Mouse (Mus musculus) small intestine, adult 2 months (tissue): ENCODE measurements around the gene Napepld. TPM values are rescaled to one million over a fixed set of nuclear protein-coding genes. Genes with fewer than 3 reads are reported as not detected.
A peak's percentile ranks its signal among the peaks of the same experiment; 100 is the strongest.

Source experiments
- H3K27ac ChIP-seq: fragments of 200-500 bp; 2 replicates; pipeline ENCODE4 v1.5.1; 2012; ENCODE audit warnings: low read depth, low read length, control low read depth, inconsistent platforms; ENCODE audit not compliant: insufficient read depth
- H3K27me3 ChIP-seq: fragments of 200-500 bp; 2 replicates; pipeline ENCODE4 v1.6.1; 2012; ENCODE audit warnings: mild to moderate bottlenecking, moderate library complexity, low read length, inconsistent platforms; ENCODE audit not compliant: control insufficient read depth, insufficient read depth
- H3K36me3 ChIP-seq: fragments of 200-500 bp; 2 replicates; pipeline ENCODE4 v1.6.1; 2012; ENCODE audit warnings: mild to moderate bottlenecking, low read length, control low read depth, inconsistent platforms; ENCODE audit not compliant: control insufficient read depth, insufficient read depth
- H3K4me1 ChIP-seq: fragments of 200-500 bp; 2 replicates; pipeline ENCODE4 v1.6.1; 2012; ENCODE audit warnings: low read length, inconsistent platforms, mixed read lengths; ENCODE audit not compliant: control insufficient read depth, insufficient read depth, insufficient read length
- H3K4me3 ChIP-seq: fragments of 200-500 bp; 2 replicates; pipeline ENCODE4 v1.5.1; 2012; ENCODE audit warnings: low read depth, mild to moderate bottlenecking, control low read depth, inconsistent platforms, low read length, moderate library complexity
- CTCF ChIP-seq: fragments of 200-500 bp; IDR thresholded peaks from 2 replicates; pipeline ENCODE4 v1.5.1; 2012; ENCODE audit warnings: low read depth, mild to moderate bottlenecking, control low read depth, inconsistent platforms, low read length, moderate library complexity, mixed read lengths; ENCODE audit not compliant: insufficient replicate concordance, insufficient read length; ENCODE audit errors: extremely low read depth
- POLR2A ChIP-seq: fragments of 200-500 bp; IDR thresholded peaks from 2 replicates; pipeline ENCODE4 v1.6.1; 2012; ENCODE audit warnings: low read depth, mild to moderate bottlenecking, control low read depth, inconsistent platforms, low read length, moderate library complexity
- WGBS: fragments of 180-500 bp; shearing (Covaris S2); methylation state at CpG from one replicate; pipeline ENCODE4 v1.1.7; 2018; 5-methylcytosine and 5-hydroxymethylcytosine counted together
- polyA plus RNA-seq: library from polyadenylated mRNA; depleted of rRNA; stranded (reverse); fragments of >200 nt; gene quantifications from 2 replicates; pipeline ENCODE4 v1.2.3, GENCODE M21; 2012

The Napepld gene
- polyA plus RNA-seq, 1 experiment = 0.85 TPM

GRCm38 (mm10) chr5:21680029-21680428 is 21.2 kb downstream of the Napepld start:
- WGBS = 79% methylated on average over 4 of the region's 4 CpGs
- Histone ChIP-seq H3K4me1 (no peaks in the 10 kb centered on the region), H3K4me3 (no peak overlapping the region), H3K27ac (no peak overlapping the region), H3K36me3 (peaks cover 4% of the 10 kb centered on the region; the same call in 1 of the 2 replicates), H3K27me3 (no peaks in the 10 kb centered on the region)
- TF ChIP-seq CTCF = no peak
- no peak for TF ChIP-seq POLR2A

GRCm38 (mm10) chr5:21678363-21678762 is 22.8 kb downstream of the Napepld start:
- Histone ChIP-seq H3K4me1 (no peaks in the 10 kb centered on the region), H3K27ac (no peak overlapping the region), H3K27me3 (no peaks in the 10 kb centered on the region), H3K4me3 (no peak overlapping the region), H3K36me3 (peaks cover 4% of the 10 kb centered on the region; the same call in 1 of the 2 replicates)
- 97% methylated on average over 9 of the region's 9 CpGs for WGBS
- TF ChIP-seq CTCF (no peak), POLR2A (no peak)

GRCm38 (mm10) chr5:21677939-21678338 is 23.3 kb downstream of the Napepld start:
- TF ChIP-seq POLR2A = no peak
- TF ChIP-seq CTCF = no peak
- Histone ChIP-seq H3K36me3 (peaks cover 4% of the 10 kb centered on the region; the same call in 1 of the 2 replicates), H3K27me3 (no peaks in the 10 kb centered on the region), H3K4me3 (no peak overlapping the region), H3K4me1 (no peaks in the 10 kb centered on the region), H3K27ac (no peak overlapping the region)
- WGBS = 94% methylated on average over 6 of the region's 6 CpGs

GRCm38 (mm10) chr5:21675494-21675893 is 25.7 kb downstream of the Napepld start:
- TF ChIP-seq POLR2A = no peak
- no peak for TF ChIP-seq CTCF
- Histone ChIP-seq H3K4me1 (no peaks in the 10 kb centered on the region), H3K36me3 (peaks cover 4% of the 10 kb centered on the region; the same call in 1 of the 2 replicates), H3K27me3 (no peaks in the 10 kb centered on the region), H3K4me3 (no peak overlapping the region), H3K27ac (no peak overlapping the region)
- WGBS = 96% methylated on average over 23 of the region's 23 CpGs

GRCm38 (mm10) chr5:21675019-21675418 is 26.2 kb downstream of the Napepld start:
- Histone ChIP-seq H3K27ac (no peak overlapping the region), H3K36me3 (peaks cover 4% of the 10 kb centered on the region; the same call in 1 of the 2 replicates), H3K4me1 (no peaks in the 10 kb centered on the region), H3K4me3 (no peak overlapping the region), H3K27me3 (no peaks in the 10 kb centered on the region)
- 84% methylated on average over 12 of the region's 12 CpGs for WGBS
- TF ChIP-seq CTCF = no peak
- TF ChIP-seq POLR2A = no peak

GRCm38 (mm10) chr5:21673742-21674141 is 27.5 kb downstream of the Napepld start:
- TF ChIP-seq CTCF (no peak), POLR2A (no peak)
- no peaks in the 10 kb centered on the region for H3K27me3 ChIP-seq
- H3K27ac ChIP-seq = peak overlapping the region; percentile 43; the same call in 1 of the 2 replicates
- H3K36me3 ChIP-seq = peaks cover 4% of the 10 kb centered on the region; the same call in 1 of the 2 replicates
- WGBS = 66% methylated on average over 9 of the region's 9 CpGs
- no peak overlapping the region for H3K4me3 ChIP-seq
- H3K4me1 ChIP-seq = no peaks in the 10 kb centered on the region

GRCm38 (mm10) chr5:21672812-21673635 is 28.2 kb downstream of the Napepld start:
- H3K4me1 ChIP-seq = no peaks in the 10 kb centered on the region
- H3K27ac ChIP-seq = peak overlapping the region; percentile 69
- TF ChIP-seq CTCF (no peak), POLR2A (no peak)
- 11% methylated on average over 23 of the region's 23 CpGs for WGBS
- no peaks in the 10 kb centered on the region for H3K27me3 ChIP-seq
- peak overlapping the region; percentile 47 for H3K4me3 ChIP-seq
- peaks cover 4% of the 10 kb centered on the region; the same call in 1 of the 2 replicates for H3K36me3 ChIP-seq

GRCm38 (mm10) chr5:21669307-21669706 is 31.9 kb downstream of the Napepld start:
- Histone ChIP-seq H3K4me1 (no peaks in the 10 kb centered on the region), H3K36me3 (no peaks in the 10 kb centered on the region; the same call in 1 of the 2 replicates), H3K27me3 (no peaks in the 10 kb centered on the region), H3K27ac (no peak overlapping the region), H3K4me3 (no peak overlapping the region)
- WGBS = 74% methylated on average over 2 of the region's 2 CpGs
- no peak for TF ChIP-seq CTCF
- no peak for TF ChIP-seq POLR2A
